Mouse (Mus musculus): ENCODE results near the gene Hivep2. TPM values are rescaled to one million over a fixed set of nuclear protein-coding genes. Genes with fewer than 3 reads are reported as not detected.

Gene Hivep2
- polyA plus RNA-seq (2012; rRNA removed), result 33.1 and 35.4 TPM in 2 replicates

GRCm38 (mm10) chr10:13965974-13966829 lies at the start of gene Hivep2:
Hivep2 (plus strand) TSS chr10:13966075.

Other genes starting within 250 kb of the Hivep2 start
- 66.8 and 72.2 TPM in 2 replicates for gene Aig1, start 97.1 kb upstream of the Hivep2 start, polyA plus RNA-seq (2012; rRNA removed)

All from central nervous system, embryonic 18 days (tissue).